Mouse (Mus musculus): Measurements from ENCODE around the gene Csrnp3. TPM values are rescaled to one million over a fixed set of nuclear protein-coding genes. Genes with fewer than 3 reads are reported as not detected.

Gene Csrnp3
- total and polyA plus RNA-seq, 3 experiments, result not detected

- Histone ChIP-seq H3K4me1 (ENCODE audit: control insufficient read depth in 1 of 2, insufficient read depth in 2 of 2, low read length in 2 of 2) (no peaks in the 10 kb centered on the region), H3K9ac (ENCODE audit: control insufficient read depth, low read depth, low read length, poor library complexity, severe bottlenecking) (no peak overlapping the region), H3K9me3 (replicated peaks; ENCODE audit: insufficient read depth, low read length) (no peaks in the 10 kb centered on the region), H3K27ac (ENCODE audit: control insufficient read depth, low read depth, low read length) (no peak overlapping the region), H3K79me2 (ENCODE audit: control insufficient read depth, insufficient read depth, low read length, poor library complexity) (no peaks in the 10 kb centered on the region), H3K4me3 (ENCODE audit: control insufficient read depth in 1 of 2, insufficient read depth in 1 of 2, low read depth in 2 of 2, low read length in 2 of 2) (no peak overlapping the region), H3K36me3 (ENCODE audit: control insufficient read depth in 1 of 2, insufficient read depth in 2 of 2, low read length in 2 of 2) (no peaks in the 10 kb centered on the region), H3K27me3 (ENCODE audit: control insufficient read depth in 1 of 2, insufficient read depth in 2 of 2, low read length in 2 of 2) (no peaks in the 10 kb centered on the region)
- TF ChIP-seq KAT2A (conservative IDR thresholded peaks at IDR 0.05; ENCODE audit: low read depth, low read length) (no peak), ZC3H11A (IDR thresholded peaks at IDR 0.05; ENCODE audit: low read depth, low read length) (no peak), ZNF384 (IDR thresholded peaks at IDR 0.05; ENCODE audit: low read depth, low read length) (no peak), NRF1 (IDR thresholded peaks at IDR 0.05; ENCODE audit: insufficient read depth, low read depth, low read length, poor library complexity, severe bottlenecking) (no peak), JUND (IDR thresholded peaks at IDR 0.05; ENCODE audit: low read depth, low read length) (no peak), USF1 (IDR thresholded peaks at IDR 0.05; ENCODE audit: low read depth, low read length) (no peak), HCFC1 (IDR thresholded peaks at IDR 0.05; ENCODE audit: low read depth, low read length) (no peak), POLR2AphosphoS5 (IDR thresholded peaks at IDR 0.05; ENCODE audit: borderline replicate concordance, low read depth, low read length) (no peak), GATA1 (IDR thresholded peaks at IDR 0.05; ENCODE audit: low read depth, low read length) (no peak), RAD21 (IDR thresholded peaks at IDR 0.05; ENCODE audit: low read depth, low read length) (no peak), TCF12 (IDR thresholded peaks at IDR 0.05; ENCODE audit: low read depth, low read length) (no peak), POLR2AphosphoS2 (IDR thresholded peaks at IDR 0.05; ENCODE audit: low read length) (no peak), MYB (IDR thresholded peaks at IDR 0.05; ENCODE audit: low read depth, low read length) (no peak), SMC3 (IDR thresholded peaks at IDR 0.05; ENCODE audit: low read depth, low read length) (no peak), MAFK (IDR thresholded peaks at IDR 0.05; ENCODE audit: borderline replicate concordance, low read depth, low read length) (no peak)
- no peak for DNase-seq (ENCODE audit: low read depth, low spot score)
Measured at GRCm38 (mm10) chr2:65832738-65833395, 12.7 kb upstream of the Csrnp3 start.

GRCm38 (mm10) chr2:65833421-65833820 is 12.1 kb upstream of the Csrnp3 start:
- H3K4me3 ChIP-seq (ENCODE audit: control insufficient read depth in 1 of 2, insufficient read depth in 1 of 2, low read depth in 2 of 2, low read length in 2 of 2), result no peak overlapping the region
- H3K4me1 ChIP-seq (ENCODE audit: control insufficient read depth in 1 of 2, insufficient read depth in 2 of 2, low read length in 2 of 2), result no peaks in the 10 kb centered on the region
- H3K9ac ChIP-seq (ENCODE audit: control insufficient read depth, low read depth, low read length, poor library complexity, severe bottlenecking), result no peak overlapping the region
- no peaks in the 10 kb centered on the region for H3K9me3 ChIP-seq (replicated peaks; ENCODE audit: insufficient read depth, low read length)
- no peaks in the 10 kb centered on the region for H3K79me2 ChIP-seq (ENCODE audit: control insufficient read depth, insufficient read depth, low read length, poor library complexity)
- DNase-seq (ENCODE audit: low read depth, low spot score), result no peak
- no peak overlapping the region for H3K27ac ChIP-seq (ENCODE audit: control insufficient read depth, low read depth, low read length)
- no peak for TF ChIP-seq USF2 (IDR thresholded peaks at IDR 0.05; ENCODE audit: borderline replicate concordance in 1 of 2, insufficient read depth in 1 of 2, low read depth in 1 of 2, low read length in 2 of 2)
- no peak for TF ChIP-seq MYC (IDR thresholded peaks at IDR 0.05; ENCODE audit: low read depth, low read length)
- TF ChIP-seq ETS1 (IDR thresholded peaks at IDR 0.05; ENCODE audit: low read depth, low read length), result no peak
- no peak for TF ChIP-seq GABPA (IDR thresholded peaks at IDR 0.05; ENCODE audit: low read depth, low read length)
- no peak for TF ChIP-seq SIN3A (IDR thresholded peaks at IDR 0.05; ENCODE audit: low read length)
- no peaks in the 10 kb centered on the region for H3K27me3 ChIP-seq (ENCODE audit: control insufficient read depth in 1 of 2, insufficient read depth in 2 of 2, low read length in 2 of 2)
- H3K36me3 ChIP-seq (ENCODE audit: control insufficient read depth in 1 of 2, insufficient read depth in 2 of 2, low read length in 2 of 2), result no peaks in the 10 kb centered on the region
